Mouse (Mus musculus): Measurements from ENCODE around the gene Smcr8.

GRCm38 (mm10) chr11:60808286-60809070 is 31.2 kb downstream of the Smcr8 start:
- TF ChIP-seq CTCF (IDR thresholded peaks at IDR 0.05; ENCODE audit: extremely low read depth, insufficient read length, insufficient replicate concordance, low read depth, low read length), result no peak
- TF ChIP-seq POLR2A (IDR thresholded peaks at IDR 0.05; ENCODE audit: low read depth, low read length), result no peak
